Mouse (Mus musculus): Measurements from ENCODE around the gene Tmem175.

DNA sequence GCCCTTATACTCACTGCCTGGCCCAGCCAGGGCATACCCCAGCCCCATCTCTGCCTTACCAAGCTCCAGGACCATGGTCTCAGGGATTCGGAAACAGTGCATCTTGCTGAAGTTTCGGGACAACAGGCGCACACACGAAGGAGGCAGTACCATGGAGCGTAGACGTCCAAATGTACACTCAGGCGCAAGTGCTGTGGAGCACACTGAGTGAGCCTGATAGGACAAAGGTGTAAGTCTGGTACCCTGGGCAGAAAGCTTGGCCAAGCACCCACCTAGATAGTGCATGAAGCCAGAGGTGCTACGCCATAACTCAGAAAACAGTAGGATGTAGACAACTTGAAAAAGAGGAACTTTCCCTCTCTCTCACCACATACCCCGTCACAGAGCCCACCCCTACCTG lies 25.8 kb downstream of the Tmem175 start:
- TF ChIP-seq POLR2A (IDR thresholded peaks at IDR 0.05; ENCODE audit: insufficient read depth, low read depth, low read length) (no peak), CTCF (IDR thresholded peaks at IDR 0.05; ENCODE audit: insufficient read depth, low read depth, low read length) (no peak)
